Mouse (Mus musculus): ENCODE measurements at regions not wholly inside any gene's neighbourhood (a gene's known extent, or its start where the extent isn't known, plus 50 kb on each side); places are given as distances from the start of the nearest gene placed in this dataset.

DNA sequence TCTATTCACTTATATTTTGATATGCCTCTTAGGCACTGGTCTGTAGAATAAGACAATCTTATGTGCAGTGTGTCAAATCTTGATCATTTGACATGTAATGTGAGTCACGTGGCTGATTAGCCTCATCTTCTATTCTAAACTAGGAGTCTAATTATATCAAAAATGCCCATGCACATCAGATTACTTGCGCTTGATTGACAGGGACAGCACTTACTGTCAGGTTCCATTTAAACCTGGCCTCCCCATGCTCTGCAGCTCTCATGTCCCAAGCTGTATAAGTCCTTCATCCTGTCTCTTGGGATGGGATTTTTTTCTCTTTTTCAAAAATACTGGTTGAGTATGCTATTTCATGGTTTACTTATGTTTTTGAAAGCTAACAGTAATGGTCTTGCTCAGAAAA lies 425.7 kb downstream of the Epha5 start:
- 0 out of 2 replicates have a peak, but pooled peaks cover 2% of the 10 kb centered on the region for H3K36me3 ChIP-seq
- no peak overlapping the region; the same call in 1 of the 2 replicates for H3K27ac ChIP-seq
- H3K9me3 ChIP-seq, result no peaks in the 10 kb centered on the region
- H3K9ac ChIP-seq (replicated peaks), result no peak overlapping the region
- peaks cover 10% of the 10 kb centered on the region for H3K4me1 ChIP-seq (replicated peaks)
- WGBS, result 64% methylated on average over 2 of the region's 2 CpGs
- no peaks in the 10 kb centered on the region for H3K27me3 ChIP-seq
- peak; percentile 65; the same call in 1 of the 2 replicates for ATAC-seq
- H3K4me2 ChIP-seq (replicated peaks), result no peak overlapping the region
- H3K4me3 ChIP-seq (replicated peaks), result no peak overlapping the region

DNA sequence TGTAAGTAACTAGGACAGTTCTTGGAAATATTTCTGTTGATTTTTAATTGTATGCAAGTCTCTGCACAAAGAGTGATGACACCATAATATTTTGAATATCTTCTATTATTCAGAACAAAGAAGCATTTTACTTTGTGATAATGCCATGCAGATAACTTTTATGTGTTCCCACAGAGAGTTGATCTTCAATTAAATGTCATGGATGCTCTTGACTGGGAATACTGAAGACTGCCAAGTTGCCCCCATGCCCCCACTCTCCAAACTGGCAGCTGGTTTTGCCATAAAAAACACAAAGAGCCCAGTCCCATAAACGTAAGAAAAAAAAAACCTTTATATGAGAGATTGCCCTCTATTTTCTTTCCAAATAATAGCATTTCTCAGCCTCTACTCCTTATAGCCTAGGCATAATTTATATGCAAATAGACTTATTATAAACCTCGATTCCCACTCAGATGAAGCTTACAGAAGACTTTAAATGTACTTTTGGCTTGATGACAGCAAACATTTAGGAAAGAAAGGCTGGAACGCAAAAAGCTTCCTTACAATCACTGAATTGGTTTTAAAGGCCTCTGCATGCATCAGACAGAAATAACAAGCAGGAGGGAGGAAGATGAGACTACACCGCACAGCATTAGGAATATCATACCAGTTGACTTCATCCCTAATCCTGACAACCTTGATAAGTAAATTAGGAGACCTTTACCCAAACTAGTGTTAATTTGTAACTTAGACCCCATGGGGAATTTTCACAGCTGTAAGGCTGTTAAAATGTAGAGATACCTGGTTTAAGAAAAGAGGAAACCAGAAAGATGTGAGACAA lies 426.3 kb downstream of the Epha5 start:
- Histone ChIP-seq H3K4me2 (replicated peaks) (no peak overlapping the region), H3K4me1 (replicated peaks) (peaks cover 10% of the 10 kb centered on the region), H3K27ac (peak overlapping the region; percentile 30; the same call in 1 of the 2 replicates), H3K36me3 (0 out of 2 replicates have a peak, but pooled peaks cover 2% of the 10 kb centered on the region), H3K9ac (replicated peaks) (no peak overlapping the region), H3K27me3 (no peaks in the 10 kb centered on the region), H3K9me3 (no peaks in the 10 kb centered on the region), H3K4me3 (replicated peaks) (no peak overlapping the region)
- WGBS, result 22% methylated on average over 4 of the region's 4 CpGs
- ATAC-seq, result peak; percentile 37; the same call in 1 of the 2 replicates

DNA sequence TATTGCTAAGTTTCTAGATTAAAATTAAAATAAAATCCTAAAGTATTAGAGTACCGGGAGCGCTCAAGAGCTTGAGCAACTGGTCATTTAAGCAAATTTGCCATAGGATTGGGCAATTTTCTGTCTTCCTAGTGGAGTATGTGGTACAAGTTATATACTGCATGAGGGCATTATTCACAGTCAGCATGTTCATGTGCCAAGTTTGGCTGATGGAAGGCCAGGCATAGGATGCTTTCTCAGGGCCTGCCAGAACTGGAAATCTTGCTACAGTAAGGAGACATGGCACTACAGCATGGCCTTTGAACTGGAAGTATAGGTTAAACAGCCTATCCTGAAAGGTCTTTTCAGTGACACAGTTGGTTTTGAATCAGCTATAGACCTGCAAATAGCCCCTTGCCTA lies 455.6 kb downstream of the Epha5 start:
- no peak overlapping the region for H3K27ac ChIP-seq
- ATAC-seq, result no peak
- no peak overlapping the region for H3K9ac ChIP-seq (replicated peaks)

DNA sequence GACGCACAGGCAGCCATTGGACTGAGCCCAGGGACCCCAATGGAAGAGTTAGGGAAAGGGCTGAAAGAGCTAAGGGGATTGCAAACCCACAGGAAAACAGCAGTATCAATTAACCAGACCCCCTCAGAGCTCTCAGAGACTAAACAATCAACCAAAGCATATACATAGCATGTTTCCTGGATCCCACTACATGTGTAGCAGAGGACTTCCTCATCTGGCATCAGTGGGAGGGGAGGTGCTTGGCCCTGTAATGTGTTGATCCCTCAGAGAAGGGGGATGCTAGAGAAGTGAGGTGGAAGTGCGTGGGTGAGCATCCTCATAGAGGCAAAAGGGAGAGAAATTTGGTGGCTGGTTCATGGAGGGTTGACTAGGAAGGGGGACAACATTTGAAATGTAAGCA lies 458.4 kb downstream of the Epha5 start:
- no peaks in the 10 kb centered on the region for H3K27me3 ChIP-seq
- no peaks in the 10 kb centered on the region for H3K36me3 ChIP-seq
- WGBS, result 86% methylated on average over 2 of the region's 2 CpGs
- no peak overlapping the region for H3K27ac ChIP-seq
- no peaks in the 10 kb centered on the region for H3K9me3 ChIP-seq
- no peak overlapping the region for H3K4me2 ChIP-seq (replicated peaks)
- no peaks in the 10 kb centered on the region for H3K4me1 ChIP-seq (replicated peaks)
- ATAC-seq, result no peak
- no peak overlapping the region for H3K4me3 ChIP-seq (replicated peaks)
- H3K9ac ChIP-seq (replicated peaks), result no peak overlapping the region

More for the DNA sequence above, 455.6 kb downstream of the Epha5 start:
- Histone ChIP-seq H3K36me3 (no peaks in the 10 kb centered on the region), H3K9me3 (no peaks in the 10 kb centered on the region), H3K4me1 (replicated peaks) (no peaks in the 10 kb centered on the region), H3K4me3 (replicated peaks) (no peak overlapping the region), H3K27me3 (no peaks in the 10 kb centered on the region), H3K4me2 (replicated peaks) (no peak overlapping the region)
- WGBS, result 98% methylated on average over 2 of the region's 2 CpGs

DNA sequence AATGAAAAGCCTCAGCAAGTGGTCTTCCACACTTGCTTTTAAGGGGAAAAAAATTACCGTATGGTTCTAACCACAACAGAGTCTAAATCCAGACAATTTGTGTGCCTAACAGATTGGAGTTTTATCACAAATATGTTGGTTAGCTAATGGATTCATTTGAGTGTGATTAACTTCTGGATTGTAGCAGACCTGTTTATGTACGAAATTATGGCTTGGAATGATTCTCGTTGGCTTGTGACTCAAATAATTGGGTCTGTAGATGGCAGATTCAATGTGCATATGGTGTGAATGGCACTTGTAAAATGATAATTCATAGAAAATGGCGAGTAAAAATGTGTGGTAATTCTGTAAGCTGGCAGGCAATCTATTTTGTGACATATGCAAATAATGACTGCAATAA lies 459.0 kb downstream of the Epha5 start:
- Histone ChIP-seq H3K36me3 (no peaks in the 10 kb centered on the region), H3K4me1 (replicated peaks) (no peaks in the 10 kb centered on the region), H3K4me3 (replicated peaks) (no peak overlapping the region), H3K9me3 (no peaks in the 10 kb centered on the region), H3K27ac (no peak overlapping the region), H3K9ac (replicated peaks) (no peak overlapping the region), H3K4me2 (replicated peaks) (no peak overlapping the region), H3K27me3 (no peaks in the 10 kb centered on the region)
- WGBS, result 85% methylated on average over 4 of the region's 4 CpGs
- ATAC-seq, result no peak

All from midbrain, embryonic 13.5 days (tissue).